Mouse (Mus musculus): Measurements from ENCODE around the gene Exoc3l4.
A peak's percentile ranks its signal among the peaks of the same experiment; 100 is the strongest.

Gene Exoc3l4

GRCm38 (mm10) chr12:111436170-111436569, 19.4 kb downstream of the Exoc3l4 start:
- no peak for DNase-seq

GRCm38 (mm10) chr12:111436640-111437039, 19.8 kb downstream of the Exoc3l4 start:
- DNase-seq = no peak

GRCm38 (mm10) chr12:111437222-111437900, 20.5 kb downstream of the Exoc3l4 start:
- DNase-seq = no peak

GRCm38 (mm10) chr12:111438850-111439249, 22.0 kb downstream of the Exoc3l4 start:
- DNase-seq = no peak

- DNase-seq = no peak
Measured at GRCm38 (mm10) chr12:111440701-111441373, 24.0 kb downstream of the Exoc3l4 start.

- DNase-seq = no peak
Measured at GRCm38 (mm10) chr12:111441523-111441922, 24.7 kb downstream of the Exoc3l4 start.

GRCm38 (mm10) chr12:111442309-111443010, 25.6 kb downstream of the Exoc3l4 start, which contains the start of gene Tnfaip2:
Gene Tnfaip2 (plus strand): TSS chr12:111442469.
- peak in 1 of 2 experiments; percentile 29 for DNase-seq

- DNase-seq = no peak
Measured at GRCm38 (mm10) chr12:111443011-111443870, 26.4 kb downstream of the Exoc3l4 start.

- DNase-seq = no peak
Measured at GRCm38 (mm10) chr12:111443921-111444831, 27.4 kb downstream of the Exoc3l4 start.

GRCm38 (mm10) chr12:111445161-111445889, 28.5 kb downstream of the Exoc3l4 start:
- DNase-seq = no peak

- DNase-seq = no peak
Measured at GRCm38 (mm10) chr12:111445890-111446613, 29.2 kb downstream of the Exoc3l4 start.

GRCm38 (mm10) chr12:111446745-111447144, 29.9 kb downstream of the Exoc3l4 start:
- DNase-seq = no peak

- no peak for DNase-seq
Measured at GRCm38 (mm10) chr12:111447350-111447749, 30.5 kb downstream of the Exoc3l4 start.

GRCm38 (mm10) chr12:111447898-111448760, 31.3 kb downstream of the Exoc3l4 start:
- no peak for DNase-seq

GRCm38 (mm10) chr12:111448931-111449705, 32.3 kb downstream of the Exoc3l4 start:
- no peak for DNase-seq

GRCm38 (mm10) chr12:111450359-111450758, 33.5 kb downstream of the Exoc3l4 start:
- no peak for DNase-seq

GRCm38 (mm10) chr12:111451561-111451960, 34.7 kb downstream of the Exoc3l4 start:
- DNase-seq = no peak

- DNase-seq = no peak
Measured at GRCm38 (mm10) chr12:111454021-111454420, 37.2 kb downstream of the Exoc3l4 start.
